Mouse (Mus musculus): ENCODE measurements around the gene Acbd6. TPM values are rescaled to one million over a fixed set of nuclear protein-coding genes. Genes with fewer than 3 reads are reported as not detected.

Gene Acbd6
- total RNA-seq, 1 experiment from 2014 or later: 23.6 TPM

- ATAC-seq (ENCODE audit: extremely low read depth, insufficient number of reproducible peaks, low FRiP score, poor library complexity, severe bottlenecking): no peak
Measured at GRCm38 (mm10) chr1:155703191-155703680, 145.3 kb downstream of the Acbd6 start.

GRCm38 (mm10) chr1:155704182-155704581, 146.3 kb downstream of the Acbd6 start:
- no peak for ATAC-seq (ENCODE audit: extremely low read depth, insufficient number of reproducible peaks, low FRiP score, poor library complexity, severe bottlenecking)

- no peak for ATAC-seq (ENCODE audit: extremely low read depth, insufficient number of reproducible peaks, low FRiP score, poor library complexity, severe bottlenecking)
Measured at GRCm38 (mm10) chr1:155713306-155713705, 155.4 kb downstream of the Acbd6 start.

GRCm38 (mm10) chr1:155715366-155715765, 157.4 kb downstream of the Acbd6 start:
- no peak for ATAC-seq (ENCODE audit: extremely low read depth, insufficient number of reproducible peaks, low FRiP score, poor library complexity, severe bottlenecking)

GRCm38 (mm10) chr1:155717301-155717700, 159.4 kb downstream of the Acbd6 start:
- no peak for ATAC-seq (ENCODE audit: extremely low read depth, insufficient number of reproducible peaks, low FRiP score, poor library complexity, severe bottlenecking)

GRCm38 (mm10) chr1:155718851-155719250, 160.9 kb downstream of the Acbd6 start:
- ATAC-seq (ENCODE audit: extremely low read depth, insufficient number of reproducible peaks, low FRiP score, poor library complexity, severe bottlenecking): no peak

- no peak for ATAC-seq (ENCODE audit: extremely low read depth, insufficient number of reproducible peaks, low FRiP score, poor library complexity, severe bottlenecking)
Measured at GRCm38 (mm10) chr1:155720006-155720405, 162.1 kb downstream of the Acbd6 start.

- ATAC-seq (ENCODE audit: extremely low read depth, insufficient number of reproducible peaks, low FRiP score, poor library complexity, severe bottlenecking): no peak
Measured at GRCm38 (mm10) chr1:155721443-155721842, 163.5 kb downstream of the Acbd6 start.

GRCm38 (mm10) chr1:155722185-155722584, 164.3 kb downstream of the Acbd6 start:
- no peak for ATAC-seq (ENCODE audit: extremely low read depth, insufficient number of reproducible peaks, low FRiP score, poor library complexity, severe bottlenecking)

- no peak for ATAC-seq (ENCODE audit: extremely low read depth, insufficient number of reproducible peaks, low FRiP score, poor library complexity, severe bottlenecking)
Measured at GRCm38 (mm10) chr1:155724301-155724700, 166.4 kb downstream of the Acbd6 start.

GRCm38 (mm10) chr1:155725876-155726275, 168.0 kb downstream of the Acbd6 start:
- no peak for ATAC-seq (ENCODE audit: extremely low read depth, insufficient number of reproducible peaks, low FRiP score, poor library complexity, severe bottlenecking)

- no peak for ATAC-seq (ENCODE audit: extremely low read depth, insufficient number of reproducible peaks, low FRiP score, poor library complexity, severe bottlenecking)
Measured at GRCm38 (mm10) chr1:155727830-155728229, 169.9 kb downstream of the Acbd6 start.

GRCm38 (mm10) chr1:155729113-155729795, 171.3 kb downstream of the Acbd6 start:
- no peak for ATAC-seq (ENCODE audit: extremely low read depth, insufficient number of reproducible peaks, low FRiP score, poor library complexity, severe bottlenecking)

GRCm38 (mm10) chr1:155731156-155731555, 173.2 kb downstream of the Acbd6 start:
- no peak for ATAC-seq (ENCODE audit: extremely low read depth, insufficient number of reproducible peaks, low FRiP score, poor library complexity, severe bottlenecking)

GRCm38 (mm10) chr1:155736096-155736825, 178.3 kb downstream of the Acbd6 start:
- no peak for ATAC-seq (ENCODE audit: extremely low read depth, insufficient number of reproducible peaks, low FRiP score, poor library complexity, severe bottlenecking)

GRCm38 (mm10) chr1:155737017-155737808, 179.3 kb downstream of the Acbd6 start:
- ATAC-seq (ENCODE audit: extremely low read depth, insufficient number of reproducible peaks, low FRiP score, poor library complexity, severe bottlenecking): peak; percentile 24; the same call in 1 of the 2 replicates

- no peak for ATAC-seq (ENCODE audit: extremely low read depth, insufficient number of reproducible peaks, low FRiP score, poor library complexity, severe bottlenecking)
Measured at GRCm38 (mm10) chr1:155737809-155738383, 180.0 kb downstream of the Acbd6 start.
